Mouse (Mus musculus) MEL (cell line): ENCODE results near the gene Lrrc17. TPM values are rescaled to one million over a fixed set of nuclear protein-coding genes. Genes with fewer than 3 reads are reported as not detected.

ENCODE experiments used
- DNase-seq: peaks from one replicate; pipeline ENCODE4 v3.0.0; 2011; ENCODE audit warnings: low read depth, low spot score
- H3K27ac ChIP-seq: 2 replicates; pipeline ENCODE4 v1.5.1; 2012; ENCODE audit warnings: low read depth, mild to moderate bottlenecking, control low read depth, low read length, moderate library complexity; ENCODE audit not compliant: control insufficient read depth
- H3K27me3 ChIP-seq, 2 experiments: fragments of 150-350 bp in 1 of 2; sonication (generic) in 1 of 2; 2 replicates each; pipeline ENCODE4 v1.6.1; 2012; ENCODE audit warnings: low read length in 2 of 2, mild to moderate bottlenecking in 2 of 2, improper control_type of control experiment in 1 of 2, moderate library complexity in 1 of 2; ENCODE audit not compliant: insufficient read depth in 2 of 2, control insufficient read depth in 1 of 2
- H3K36me3 ChIP-seq, 2 experiments: 2 replicates each; pipeline ENCODE4 v1.6.1; 2012 to 2014; ENCODE audit warnings: low read length in 2 of 2, improper control_type of control experiment in 1 of 2, inconsistent platforms in 1 of 2, mild to moderate bottlenecking in 1 of 2; ENCODE audit not compliant: insufficient read depth in 2 of 2, control insufficient read depth in 1 of 2
- H3K4me1 ChIP-seq, 2 experiments: fragments of 150-350 bp in 1 of 2; sonication (generic) in 1 of 2; 2 replicates each; pipeline ENCODE4 v1.6.1; 2012; ENCODE audit warnings: low read length in 2 of 2, improper control_type of control experiment in 1 of 2, mild to moderate bottlenecking in 1 of 2; ENCODE audit not compliant: insufficient read depth in 2 of 2, control insufficient read depth in 1 of 2
- H3K4me3 ChIP-seq, 2 experiments: fragments of 150-350 bp in 1 of 2; sonication (generic) in 1 of 2; 2 replicates each; pipeline ENCODE4 v1.5.1; 2012; ENCODE audit warnings: low read depth in 2 of 2, low read length in 2 of 2, mild to moderate bottlenecking in 2 of 2, moderate library complexity in 2 of 2, control low read depth in 1 of 2, improper control_type of control experiment in 1 of 2; ENCODE audit not compliant: control insufficient read depth in 1 of 2, insufficient read depth in 1 of 2
- H3K79me2 ChIP-seq: 2 replicates; pipeline ENCODE4 v1.6.1; 2012; ENCODE audit warnings: mild to moderate bottlenecking, low read length, moderate library complexity; ENCODE audit not compliant: control insufficient read depth, poor library complexity, insufficient read depth
- H3K9ac ChIP-seq: 2 replicates; pipeline ENCODE4 v1.6.1; 2012; ENCODE audit warnings: low read depth, mild to moderate bottlenecking, control low read depth, low read length, moderate library complexity; ENCODE audit not compliant: control insufficient read depth, poor library complexity, severe bottlenecking
- H3K9me3 ChIP-seq: fragments of 150-350 bp; sonication (generic); replicated peaks from 2 replicates; pipeline ENCODE4 v1.6.1; 2012; ENCODE audit warnings: mild to moderate bottlenecking, low read length, improper control_type of control experiment, moderate library complexity; ENCODE audit not compliant: insufficient read depth
- BHLHE40 ChIP-seq: IDR thresholded peaks from 2 replicates; pipeline ENCODE4 v1.6.1; 2012; ENCODE audit warnings: low read depth, mild to moderate bottlenecking, inconsistent platforms, low read length, improper control_type of control experiment, borderline replicate concordance
- CHD2 ChIP-seq: IDR thresholded peaks from 2 replicates; pipeline ENCODE4 v1.6.1; 2011; ENCODE audit warnings: low read length, improper control_type of control experiment
- ELF1 ChIP-seq: IDR thresholded peaks from 2 replicates; pipeline ENCODE4 v1.6.1; 2014; ENCODE audit warnings: low read depth, mild to moderate bottlenecking, inconsistent platforms, low read length, improper control_type of control experiment, moderate library complexity
- ETS1 ChIP-seq: IDR thresholded peaks from 2 replicates; pipeline ENCODE4 v1.6.1; 2012; ENCODE audit warnings: low read depth, mild to moderate bottlenecking, inconsistent platforms, low read length, improper control_type of control experiment, moderate library complexity
- GABPA ChIP-seq: IDR thresholded peaks from 2 replicates; pipeline ENCODE4 v1.6.1; 2012; ENCODE audit warnings: low read depth, mild to moderate bottlenecking, inconsistent platforms, low read length, improper control_type of control experiment, moderate library complexity
- HCFC1 ChIP-seq: IDR thresholded peaks from 2 replicates; pipeline ENCODE4 v1.6.1; 2012; ENCODE audit warnings: low read depth, mild to moderate bottlenecking, inconsistent platforms, low read length, improper control_type of control experiment, moderate library complexity
- KAT2A ChIP-seq: conservative IDR thresholded peaks from 2 replicates; pipeline ENCODE4 v1.6.1; 2012; ENCODE audit warnings: low read depth, low read length, improper control_type of control experiment, inconsistent platforms
- MAZ ChIP-seq: IDR thresholded peaks from 2 replicates; pipeline ENCODE4 v1.6.1; 2012; ENCODE audit warnings: low read depth, mild to moderate bottlenecking, inconsistent platforms, low read length, improper control_type of control experiment
- MXI1 ChIP-seq: IDR thresholded peaks from 2 replicates; pipeline ENCODE4 v1.6.1; 2011; ENCODE audit warnings: mild to moderate bottlenecking, low read depth, low read length, improper control_type of control experiment
- MYC ChIP-seq: IDR thresholded peaks from 2 replicates; pipeline ENCODE4 v1.6.1; 2011; ENCODE audit warnings: low read depth, mild to moderate bottlenecking, low read length, improper control_type of control experiment, moderate library complexity
- NRF1 ChIP-seq: IDR thresholded peaks from 2 replicates; pipeline ENCODE4 v1.6.1; 2014; ENCODE audit warnings: low read depth, mild to moderate bottlenecking, inconsistent platforms, low read length, improper control_type of control experiment, moderate library complexity; ENCODE audit not compliant: poor library complexity, insufficient read depth, severe bottlenecking
- POLR2AphosphoS5 ChIP-seq: IDR thresholded peaks from 2 replicates; pipeline ENCODE4 v1.6.1; 2012; ENCODE audit warnings: low read depth, borderline replicate concordance, mild to moderate bottlenecking, inconsistent platforms, low read length, moderate library complexity, mixed read lengths
- RAD21 ChIP-seq: IDR thresholded peaks from 2 replicates; pipeline ENCODE4 v1.6.1; 2011; ENCODE audit warnings: mild to moderate bottlenecking, low read depth, low read length, improper control_type of control experiment
- SIN3A ChIP-seq: IDR thresholded peaks from 2 replicates; pipeline ENCODE4 v1.6.1; 2012; ENCODE audit warnings: low read length, improper control_type of control experiment, inconsistent platforms
- UBTF ChIP-seq: IDR thresholded peaks from 2 replicates; pipeline ENCODE4 v1.6.1; 2012; ENCODE audit warnings: low read depth, mild to moderate bottlenecking, inconsistent platforms, low read length, improper control_type of control experiment, moderate library complexity, borderline replicate concordance; ENCODE audit not compliant: insufficient read depth
- USF1 ChIP-seq: IDR thresholded peaks from 2 replicates; pipeline ENCODE4 v1.6.1; 2014; ENCODE audit warnings: low read depth, mild to moderate bottlenecking, inconsistent platforms, low read length, improper control_type of control experiment, moderate library complexity
- USF2 ChIP-seq, 2 experiments: IDR thresholded peaks; 2 replicates each; pipeline ENCODE4 v1.6.1; 2011 to 2012; ENCODE audit warnings: improper control_type of control experiment in 2 of 2, low read length in 2 of 2, borderline replicate concordance in 1 of 2, inconsistent platforms in 1 of 2, low read depth in 1 of 2, mild to moderate bottlenecking in 1 of 2; ENCODE audit not compliant: insufficient read depth in 1 of 2
- ZKSCAN1 ChIP-seq: IDR thresholded peaks from 2 replicates; pipeline ENCODE4 v1.6.1; 2012; ENCODE audit warnings: low read depth, mild to moderate bottlenecking, inconsistent platforms, low read length, improper control_type of control experiment, moderate library complexity
- ZMIZ1 ChIP-seq: IDR thresholded peaks from 2 replicates; pipeline ENCODE4 v1.6.1; 2012; ENCODE audit warnings: low read depth, mild to moderate bottlenecking, inconsistent platforms, low read length, improper control_type of control experiment, moderate library complexity
- polyA plus RNA-seq, 2 experiments: library from polyadenylated mRNA; stranded (reverse) in 1 of 2; unstranded in 1 of 2; fragments of >175 nt in 1 of 2; fragments of >200 nt in 1 of 2; gene quantifications; 2 replicates each; pipeline versions ENCODE4 v1.2.1 to v1.2.4; 2012; ENCODE audit warnings: low replicate concordance in 2 of 2, low read depth in 1 of 2; ENCODE audit not compliant: insufficient read length in 2 of 2, insufficient read depth in 1 of 2, missing spikeins in 1 of 2
- total RNA-seq: library from RNA; depleted of rRNA; stranded (reverse); fragments of 300-350 nt; gene quantifications from 2 replicates; pipeline ENCODE4 v1.2.3, GENCODE M21; 2012

The Lrrc17 gene
- total and polyA plus RNA-seq, 3 experiments, result not detected

DNA sequence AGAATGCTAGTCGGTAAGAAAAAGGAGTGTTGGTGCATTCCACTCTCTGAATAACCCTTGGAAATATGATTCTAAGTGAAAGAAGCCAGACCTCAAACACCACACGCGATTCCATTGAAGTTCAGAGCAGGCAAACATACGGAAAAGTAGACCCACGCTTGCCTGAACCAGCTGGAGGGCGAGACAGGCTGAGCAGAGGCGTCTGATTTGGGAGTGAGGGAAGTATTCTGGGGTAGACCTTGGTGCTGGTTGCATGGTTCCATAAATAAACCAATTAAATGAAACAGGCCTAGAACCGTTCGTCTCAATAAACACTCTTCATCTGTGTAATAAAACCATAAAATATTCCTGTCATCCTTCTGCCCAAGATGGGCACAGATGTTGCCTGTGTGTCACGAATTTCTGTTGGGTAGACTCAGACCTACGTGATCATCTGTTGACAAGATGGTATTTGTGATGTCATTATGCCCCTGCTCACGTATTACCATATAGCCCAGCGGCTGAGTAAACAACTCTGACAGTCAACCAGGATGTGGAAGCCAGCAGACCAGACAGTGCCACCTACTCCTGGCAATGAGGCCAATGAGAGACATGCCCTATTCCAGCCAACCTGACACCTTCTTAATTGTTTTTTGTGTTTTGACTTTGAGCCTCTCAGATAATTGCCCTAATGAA is 40.3 kb upstream of the Lrrc17 start (continued):
- no peak for TF ChIP-seq ZMIZ1
- no peak for TF ChIP-seq BHLHE40

DNA sequence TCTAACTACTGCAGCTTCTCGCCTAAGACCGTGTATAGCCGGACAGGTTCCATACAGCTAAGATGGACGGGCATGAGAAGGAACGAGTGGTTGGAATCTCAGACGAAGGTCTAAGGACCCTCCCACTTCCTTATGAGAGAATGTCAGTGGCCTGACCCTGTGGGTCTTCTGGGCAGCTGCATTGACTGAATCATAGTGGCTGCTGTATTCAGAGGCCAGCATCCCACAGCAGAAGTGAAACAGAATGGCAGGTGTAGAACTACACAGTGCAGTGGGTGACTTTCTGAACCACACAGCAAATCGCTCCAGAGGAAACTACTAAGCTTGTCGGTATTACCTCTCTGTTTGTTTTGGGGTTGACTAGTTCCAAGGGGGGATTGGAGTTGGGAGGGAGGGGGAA is 38.2 kb upstream of the Lrrc17 start:
- H3K27ac ChIP-seq, result no peak overlapping the region
- TF ChIP-seq KAT2A, result no peak
- TF ChIP-seq ZKSCAN1, result no peak
- no peak for TF ChIP-seq POLR2AphosphoS5
- no peak for TF ChIP-seq HCFC1
- TF ChIP-seq GABPA, result no peak
- TF ChIP-seq USF1, result no peak
- TF ChIP-seq MAZ, result no peak
- no peak for TF ChIP-seq RAD21
- TF ChIP-seq UBTF, result no peak
- TF ChIP-seq ELF1, result no peak
- no peak for TF ChIP-seq ETS1
- no peak for TF ChIP-seq BHLHE40
- no peak for TF ChIP-seq USF2 (IDR thresholded peaks at IDR 0.05; ENCODE audit: borderline replicate concordance in 1 of 2, insufficient read depth in 1 of 2, low read depth in 1 of 2, low read length in 2 of 2)
- TF ChIP-seq MYC, result no peak
- no peak for TF ChIP-seq SIN3A
- TF ChIP-seq NRF1, result no peak
- no peak for TF ChIP-seq MXI1
- TF ChIP-seq CHD2, result no peak
- TF ChIP-seq, all 39 proteins: peak for 0
- H3K9ac ChIP-seq, result no peak overlapping the region

More for the DNA sequence above, 38.2 kb upstream of the Lrrc17 start:
- H3K36me3 ChIP-seq, result no peaks in the 10 kb centered on the region
- no peaks in the 10 kb centered on the region for H3K9me3 ChIP-seq
- H3K4me3 ChIP-seq, result no peak overlapping the region
- H3K27me3 ChIP-seq, result peaks cover 0 to under 1% of the 10 kb centered on the region in 2 experiments; a peak in 2 of 4 replicates
- H3K79me2 ChIP-seq, result no peaks in the 10 kb centered on the region
- no peaks in the 10 kb centered on the region for H3K4me1 ChIP-seq
- DNase-seq, result no peak
